Mouse (Mus musculus) stomach, embryonic 16.5 days (tissue): ENCODE measurements around the gene Iqgap3. TPM values are rescaled to one million over a fixed set of nuclear protein-coding genes. Genes with fewer than 3 reads are reported as not detected.

ENCODE experiments used
- ATAC-seq: fragments of 200-750 bp; cut with Nextera tagmentation; 2 replicates; pipeline ENCODE4 v1.8.0; 2017; ENCODE audit warnings: moderate number of reproducible peaks, moderate TSS enrichment; ENCODE audit not compliant: insufficient read depth, low FRiP score
- H3K27ac ChIP-seq: fragments of 300-500 bp; sonication (generic); 2 replicates; pipeline ENCODE4 v1.5.1; 2014; ENCODE audit warnings: low read length
- H3K27me3 ChIP-seq: fragments of 300-500 bp; sonication (generic); 2 replicates; pipeline ENCODE4 v1.6.1; 2014; ENCODE audit warnings: low read length, control low read depth, mixed read lengths; ENCODE audit not compliant: control insufficient read depth, insufficient read depth
- H3K36me3 ChIP-seq: fragments of 300-500 bp; sonication (generic); 2 replicates; pipeline ENCODE4 v1.6.1; 2014; ENCODE audit warnings: low read length; ENCODE audit not compliant: control insufficient read depth, insufficient read depth
- H3K4me1 ChIP-seq: fragments of 300-500 bp; sonication (generic); 2 replicates; pipeline ENCODE4 v1.6.1; 2014; ENCODE audit warnings: low read length, control low read depth, mixed read lengths; ENCODE audit not compliant: control insufficient read depth, insufficient read depth
- H3K4me2 ChIP-seq: fragments of 300-500 bp; sonication (generic); 2 replicates; pipeline ENCODE4 v1.6.1; 2014; ENCODE audit warnings: low read depth, low read length, mixed read lengths
- H3K4me3 ChIP-seq: fragments of 300-500 bp; sonication (generic); replicated peaks from 2 replicates; pipeline ENCODE4 v1.5.1; 2014; ENCODE audit warnings: mild to moderate bottlenecking, low read length
- H3K9ac ChIP-seq: fragments of 300-500 bp; sonication (generic); 2 replicates; pipeline ENCODE4 v1.6.1; 2014; ENCODE audit warnings: low read length
- H3K9me3 ChIP-seq: fragments of 300-500 bp; sonication (generic); replicated peaks from 2 replicates; pipeline ENCODE4 v1.6.1; 2016; ENCODE audit warnings: low read length, control low read depth; ENCODE audit not compliant: control insufficient read depth
- WGBS: fragments of 180-500 bp; shearing (Covaris S2); extraction: QIAGEN DNeasy Blood & Tissue Kit; methylation state at CpG from one replicate; pipeline ENCODE4 v1.1.7; 2014; 5-methylcytosine and 5-hydroxymethylcytosine counted together
- polyA plus RNA-seq: library from polyadenylated mRNA; unstranded; fragments of >200 nt; fragmentation: Nextera tagmentation; extraction: Ambion mirVana; gene quantifications from 2 replicates; pipeline ENCODE4 v1.2.1, GENCODE M21; 2015

The Iqgap3 gene
- polyA plus RNA-seq, 1 experiment from 2014 or later: 17.1 TPM

DNA sequence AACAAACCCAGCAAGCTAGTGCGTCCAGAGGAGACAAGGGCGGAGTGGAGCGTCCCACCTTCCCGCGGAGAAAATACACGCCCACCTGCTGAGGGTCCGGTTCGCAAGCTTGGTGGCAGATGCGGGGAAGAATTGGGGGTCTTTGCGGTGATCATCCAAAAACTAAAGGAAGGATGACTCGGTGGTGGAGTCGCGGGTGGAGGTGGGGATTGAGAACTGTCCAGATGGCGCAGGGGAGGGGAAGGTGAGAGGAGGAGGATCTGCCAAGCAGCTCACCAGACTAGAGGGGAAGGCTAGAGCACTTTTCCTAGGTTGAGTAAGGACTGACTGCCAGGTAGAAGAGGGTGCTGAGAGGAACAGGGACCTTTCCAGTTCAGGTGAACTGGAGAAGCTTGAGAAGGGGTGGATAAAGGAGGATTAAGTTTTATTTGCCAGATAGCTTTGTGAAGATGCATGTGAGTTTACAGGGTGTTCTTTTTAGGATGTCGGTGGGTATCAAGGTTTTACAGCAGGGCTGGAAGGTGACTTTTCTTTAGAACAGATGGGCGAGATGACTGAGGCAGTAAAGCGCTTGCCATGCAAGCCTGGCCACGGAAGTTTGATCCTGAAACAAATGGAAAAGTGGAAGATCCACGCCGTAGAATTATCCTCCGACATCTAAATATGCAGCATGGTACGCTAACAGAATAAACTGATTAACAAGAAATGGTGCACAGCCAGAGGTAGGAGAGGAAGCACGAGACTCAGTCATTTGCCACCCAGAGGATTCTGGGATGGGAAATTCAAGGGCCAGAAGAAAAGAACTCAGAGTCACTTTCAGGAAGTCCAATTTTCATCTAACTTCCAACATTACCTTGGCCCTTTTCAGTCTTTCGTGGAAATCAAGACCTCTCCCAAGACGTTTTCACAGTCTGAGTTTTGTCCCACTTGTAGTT is 57.7 kb downstream of the Iqgap3 start:
- Histone ChIP-seq H3K4me3 (peak overlapping the region; percentile 64), H3K4me2 (peak overlapping the region; percentile 95), H3K36me3 (no peaks in the 10 kb centered on the region), H3K27ac (peak overlapping the region; percentile 99), H3K9me3 (no peaks in the 10 kb centered on the region), H3K9ac (peak overlapping the region; percentile 86), H3K27me3 (no peaks in the 10 kb centered on the region), H3K4me1 (peaks cover 44% of the 10 kb centered on the region)
- ATAC-seq: no peak
- WGBS: 17% methylated on average over 25 of the region's 25 CpGs

DNA sequence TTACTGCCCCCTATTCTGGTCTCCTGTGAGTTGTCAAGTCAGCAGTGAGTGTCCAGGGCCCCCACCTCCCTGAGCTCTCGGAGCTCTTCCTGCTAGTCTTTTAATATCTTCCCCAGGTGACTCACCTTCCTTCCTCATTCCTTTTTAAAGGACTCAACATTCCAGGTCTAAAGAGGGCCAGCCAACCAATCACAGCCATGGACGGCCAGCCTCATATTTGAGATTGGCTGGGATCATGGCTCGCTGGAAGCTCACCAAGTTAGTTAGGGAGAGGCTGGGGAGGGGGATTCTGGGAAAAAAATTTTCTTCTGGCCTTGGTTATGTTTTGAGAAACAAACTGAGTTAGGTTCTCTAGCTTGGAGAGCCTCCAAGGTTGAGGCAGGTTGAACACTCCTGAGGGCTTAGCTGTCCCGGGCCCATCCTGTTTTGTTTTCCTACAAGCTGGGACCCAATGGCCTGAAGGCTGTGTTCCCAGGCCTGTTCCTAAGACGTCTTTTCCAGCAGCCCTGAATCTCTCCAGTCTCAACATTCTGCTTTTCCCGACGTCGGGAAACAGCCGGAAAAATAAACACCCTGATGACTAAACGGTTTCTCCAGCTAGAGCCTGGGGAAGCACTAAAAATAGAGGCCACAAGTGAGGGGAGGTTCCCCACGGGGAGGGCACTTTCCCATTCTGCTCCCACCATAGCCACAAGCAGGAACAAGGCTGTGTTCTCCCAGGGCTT is 58.6 kb downstream of the Iqgap3 start:
- no peaks in the 10 kb centered on the region for H3K9me3 ChIP-seq
- H3K4me2 ChIP-seq: peak overlapping the region; percentile 95
- peak overlapping the region; percentile 64 for H3K4me3 ChIP-seq
- ATAC-seq: no peak
- peak overlapping the region; percentile 76 for H3K9ac ChIP-seq
- WGBS: 6% methylated on average over 11 of the region's 11 CpGs
- peak overlapping the region; percentile 99 for H3K27ac ChIP-seq
- H3K27me3 ChIP-seq: no peaks in the 10 kb centered on the region
- H3K36me3 ChIP-seq: no peaks in the 10 kb centered on the region
- peaks cover 52% of the 10 kb centered on the region for H3K4me1 ChIP-seq

DNA sequence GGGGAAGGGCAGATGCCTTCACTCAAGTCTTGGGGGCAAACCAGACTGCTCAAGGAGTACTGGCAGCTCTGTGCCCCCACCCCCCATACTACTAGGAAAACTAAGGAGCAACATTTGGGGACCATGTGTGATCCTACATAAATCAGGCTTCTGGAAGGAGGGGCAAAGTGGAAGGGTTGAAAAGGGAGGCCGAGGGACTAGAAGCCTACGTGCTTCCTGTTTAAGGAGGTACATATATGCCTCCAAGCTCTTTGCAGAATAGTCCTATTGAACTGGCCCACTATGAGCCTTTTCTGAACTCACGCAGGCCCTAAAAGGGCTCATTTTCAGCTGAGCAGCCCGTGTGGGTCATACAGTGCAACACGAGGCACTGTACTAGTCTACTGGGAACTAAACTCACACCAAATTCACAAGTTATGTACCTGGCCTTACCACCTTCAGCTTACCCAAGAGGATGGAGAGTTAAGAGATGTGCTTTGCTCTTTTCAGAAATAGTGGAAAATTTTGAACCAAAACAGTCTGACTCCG is 59.2 kb downstream of the Iqgap3 start:
- Histone ChIP-seq H3K27me3 (no peaks in the 10 kb centered on the region), H3K9me3 (no peaks in the 10 kb centered on the region), H3K9ac (peak overlapping the region; percentile 76), H3K4me3 (peak overlapping the region; percentile 90), H3K4me2 (peak overlapping the region; percentile 95), H3K4me1 (peaks cover 59% of the 10 kb centered on the region), H3K27ac (peak overlapping the region; percentile 99), H3K36me3 (no peaks in the 10 kb centered on the region)
- 34% methylated on average over 6 of the region's 6 CpGs for WGBS
- no peak for ATAC-seq

DNA sequence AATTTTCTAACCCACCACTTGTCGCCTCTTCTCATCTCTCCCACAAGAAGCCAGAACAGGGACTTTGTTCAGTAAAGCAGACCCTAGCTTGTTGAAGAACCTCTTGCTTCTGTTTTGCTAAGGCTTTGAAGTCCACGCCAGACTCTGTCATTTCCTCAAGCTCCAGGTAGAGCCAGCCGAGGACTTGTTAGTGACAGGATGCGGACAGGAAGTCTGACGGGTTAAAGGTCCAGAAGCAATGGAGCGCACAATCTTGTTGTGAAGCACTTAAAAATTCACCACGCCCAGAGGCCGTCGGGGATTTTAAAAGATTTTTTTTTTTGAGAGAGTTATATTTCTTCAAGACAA is 59.6 kb downstream of the Iqgap3 start:
- peaks cover 63% of the 10 kb centered on the region for H3K4me1 ChIP-seq

DNA sequence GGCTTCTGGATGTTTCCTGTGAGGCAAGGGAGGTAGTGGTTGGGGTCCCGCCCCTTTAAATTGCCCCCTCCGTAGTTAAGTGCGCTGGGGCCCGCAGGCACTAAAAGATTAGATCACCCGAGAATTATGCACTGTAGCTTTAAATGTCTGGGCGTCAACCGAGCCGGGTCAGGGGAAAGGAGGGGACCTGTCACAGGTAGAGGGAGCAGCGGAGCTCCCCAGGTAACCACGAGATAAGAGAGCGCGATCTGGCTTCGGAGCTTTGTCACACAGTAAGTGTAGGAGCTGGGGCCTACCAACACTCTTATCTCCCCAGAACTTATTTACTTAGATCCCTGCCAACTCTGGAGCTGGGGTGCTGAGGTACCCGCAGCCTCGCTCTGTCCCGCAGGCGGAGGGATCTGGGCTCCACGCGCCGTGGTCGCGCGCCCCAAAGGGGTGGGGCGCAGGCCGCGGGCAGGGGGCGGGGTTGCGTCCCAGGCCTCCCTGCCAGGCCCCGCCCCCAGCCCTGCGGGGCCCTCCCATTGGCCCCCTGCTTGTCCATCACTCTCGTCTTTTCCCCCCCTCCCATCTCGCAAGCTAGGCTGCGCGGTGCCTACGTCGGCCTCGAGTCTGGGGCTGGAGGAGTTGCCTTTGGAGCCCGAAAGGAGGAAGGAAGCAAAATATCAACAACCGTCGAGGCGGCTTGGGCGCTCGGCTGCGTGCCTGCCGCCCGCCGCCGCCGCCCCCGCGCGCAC is 60.2 kb downstream of the Iqgap3 start, which contains the start of gene Mef2d:
TSS of gene Mef2d (plus strand) at position 586 of the 737 bp plus-strand sequence.
- H3K4me2 ChIP-seq: peak within 1 kb of the TSS; percentile 95
- peak within 1 kb of the TSS; percentile 90 for H3K4me3 ChIP-seq
- under 1% methylated on average over 52 of the region's 52 CpGs for WGBS
- H3K9me3 ChIP-seq: no peaks in the 10 kb centered on the region
- peak; percentile 89 for ATAC-seq
- H3K36me3 ChIP-seq: no peaks in the 10 kb centered on the region
- H3K27ac ChIP-seq: peak within 1 kb of the TSS; percentile 99
- H3K9ac ChIP-seq: peak within 1 kb of the TSS; percentile 95
- peaks cover 67% of the 10 kb centered on the region for H3K4me1 ChIP-seq
- H3K27me3 ChIP-seq: no peaks in the 10 kb centered on the region

More for the DNA sequence above, 59.6 kb downstream of the Iqgap3 start:
- Histone ChIP-seq H3K36me3 (no peaks in the 10 kb centered on the region), H3K9me3 (no peaks in the 10 kb centered on the region), H3K4me3 (peak overlapping the region; percentile 90), H3K27ac (peak overlapping the region; percentile 99), H3K27me3 (no peaks in the 10 kb centered on the region), H3K9ac (peak overlapping the region; percentile 76), H3K4me2 (peak overlapping the region; percentile 95)
- 9% methylated on average over 9 of the region's 9 CpGs for WGBS
- ATAC-seq: no peak

DNA sequence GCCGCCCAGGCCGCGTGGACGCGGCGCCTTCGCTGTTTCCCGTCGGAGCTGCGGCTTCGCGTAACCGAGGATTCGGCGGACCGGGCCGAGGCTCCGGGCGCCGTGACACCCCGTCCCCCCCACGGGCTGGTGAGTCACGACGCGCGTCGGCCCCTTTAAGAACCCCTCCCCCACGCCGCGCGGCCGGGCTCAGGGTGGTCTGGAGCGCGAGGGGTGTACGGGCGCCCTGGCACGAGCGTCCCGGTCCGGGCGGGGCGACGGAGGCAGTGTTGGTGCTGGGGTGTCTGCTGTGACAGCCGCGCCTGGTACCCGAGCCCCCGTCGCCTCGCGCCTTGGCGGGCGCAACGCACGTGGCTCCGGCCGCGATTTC is 60.8 kb downstream of the Iqgap3 start:
- H3K4me2 ChIP-seq: peak overlapping the region; percentile 74
- peak; percentile 12; the same call in 1 of the 2 replicates for ATAC-seq
- peak overlapping the region; percentile 99 for H3K27ac ChIP-seq
- peaks cover 68% of the 10 kb centered on the region for H3K4me1 ChIP-seq
- no peaks in the 10 kb centered on the region for H3K36me3 ChIP-seq
- WGBS: under 1% methylated on average over 56 of the region's 57 CpGs
- H3K9me3 ChIP-seq: no peaks in the 10 kb centered on the region
- peak overlapping the region; percentile 90 for H3K4me3 ChIP-seq
- peak overlapping the region; percentile 95 for H3K9ac ChIP-seq
- no peaks in the 10 kb centered on the region for H3K27me3 ChIP-seq

DNA sequence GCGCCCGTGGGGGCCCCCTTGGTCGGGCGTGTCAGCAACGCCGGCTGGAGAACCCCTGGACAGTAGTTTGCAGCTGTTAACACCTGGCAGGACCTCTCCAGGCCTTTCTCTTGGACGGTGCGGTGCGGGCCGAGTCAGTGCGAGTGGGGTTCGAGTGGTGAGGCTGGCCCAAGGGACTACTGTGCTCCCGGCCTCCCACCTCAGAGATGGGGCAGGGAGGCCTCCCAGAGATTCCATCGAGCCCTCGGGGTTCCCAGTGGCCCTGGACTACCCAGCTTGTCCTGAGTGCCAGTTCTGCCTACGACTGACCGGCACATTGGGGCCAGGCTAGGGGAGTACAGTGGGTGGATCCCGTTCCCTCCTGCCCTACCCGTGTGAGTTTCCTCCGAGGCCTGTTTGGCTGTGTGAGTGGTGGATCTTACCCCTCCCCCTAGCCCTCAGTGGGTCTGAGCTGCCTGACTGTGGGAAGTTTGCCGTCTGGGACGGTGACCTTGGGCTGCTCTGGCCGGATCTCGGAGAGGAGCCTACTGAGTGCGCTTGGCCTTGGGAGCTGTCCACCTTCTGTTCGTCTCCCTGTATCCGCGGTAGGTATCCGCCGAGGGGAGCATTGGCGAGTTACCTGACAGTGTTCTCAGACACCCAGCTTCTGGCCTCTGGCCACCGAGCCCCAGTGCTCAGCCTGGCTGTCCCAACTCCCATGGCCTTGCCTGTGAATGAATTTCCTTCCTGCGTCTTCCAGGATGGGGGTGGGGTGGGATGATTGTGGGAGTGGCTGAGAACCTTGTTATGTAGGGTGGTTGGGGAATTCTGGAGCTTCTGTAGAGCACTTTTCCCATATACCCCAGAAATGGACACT is 61.4 kb downstream of the Iqgap3 start:
- H3K4me1 ChIP-seq: peaks cover 67% of the 10 kb centered on the region
- no peaks in the 10 kb centered on the region for H3K36me3 ChIP-seq
- no peaks in the 10 kb centered on the region for H3K9me3 ChIP-seq
- peak overlapping the region; percentile 74 for H3K4me2 ChIP-seq
- peak overlapping the region; percentile 90 for H3K4me3 ChIP-seq
- H3K9ac ChIP-seq: peak overlapping the region; percentile 95
- WGBS: under 1% methylated on average over 33 of the region's 33 CpGs
- H3K27ac ChIP-seq: peak overlapping the region; percentile 99
- no peaks in the 10 kb centered on the region for H3K27me3 ChIP-seq
- ATAC-seq: peak; percentile 5; the same call in 1 of the 2 replicates

DNA sequence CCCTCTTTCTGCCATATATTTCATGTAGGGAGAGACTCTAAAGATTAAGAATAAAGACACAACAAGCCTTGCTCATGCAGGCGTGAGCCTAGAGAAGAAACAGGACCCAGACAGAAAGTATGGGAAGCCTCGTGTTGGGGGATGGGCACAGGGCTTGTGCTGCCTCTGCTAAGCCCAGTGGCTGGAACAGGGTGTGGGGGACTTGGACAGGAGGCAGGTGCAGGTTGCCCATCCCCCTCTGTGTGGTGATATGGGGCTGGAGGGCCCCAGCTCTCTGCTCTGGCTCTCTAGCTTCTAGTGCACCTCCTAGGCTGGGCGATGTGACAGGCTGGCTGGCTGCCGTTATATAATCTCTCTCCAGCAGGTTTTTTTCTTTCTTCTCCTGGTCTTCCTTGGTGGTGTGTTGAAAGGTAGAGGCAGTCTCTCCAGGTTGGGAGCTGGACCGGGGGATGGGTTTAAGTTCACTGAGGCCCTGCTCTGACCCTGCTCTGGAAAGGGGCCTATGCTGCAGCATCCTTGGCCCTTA is 62.3 kb downstream of the Iqgap3 start:
- H3K4me2 ChIP-seq: peak overlapping the region; percentile 74
- no peaks in the 10 kb centered on the region for H3K9me3 ChIP-seq
- H3K4me1 ChIP-seq: peaks cover 75% of the 10 kb centered on the region
- WGBS: 18% methylated on average over 5 of the region's 5 CpGs
- H3K4me3 ChIP-seq: peak overlapping the region; percentile 90
- peak overlapping the region; percentile 95 for H3K9ac ChIP-seq
- no peaks in the 10 kb centered on the region for H3K36me3 ChIP-seq
- H3K27ac ChIP-seq: peak overlapping the region; percentile 99
- no peaks in the 10 kb centered on the region for H3K27me3 ChIP-seq
- no peak for ATAC-seq
